Comparison of ENCODE assay signal across 20 mouse cellular contexts in genomic region chr1:80167706-80168105, GRCm38 (mm10). TPM values are rescaled to one million over a fixed set of nuclear protein-coding genes. Genes with fewer than 3 reads are reported as not detected.
"Had no signal": no experiment of that assay in that cellular context is flagged by ENCODE, and none has a peak within 500 bp of the region (broad histone marks: within the 10 kb centered on the region; RNA-seq: fewer than 3 reads in every experiment).

No protein-coding gene starts in this region.

- H3K27me3 ChIP-seq: midbrain, embryonic 12.5 days; midbrain, embryonic 15.5 days; neural tube, embryonic 12.5 days; neural tube, embryonic 15.5 days; stomach, embryonic 15.5 days had no signal

- H3K4me3 ChIP-seq: left cerebral cortex, adult 2 months; midbrain, embryonic 12.5 days; midbrain, embryonic 15.5 days; neural tube, embryonic 12.5 days; neural tube, embryonic 15.5 days; stomach, embryonic 15.5 days had no signal

- H3K27ac ChIP-seq: kidney, postnatal 0 days; left cerebral cortex, adult 2 months; liver, embryonic 14.5 days; macrophage; midbrain, embryonic 12.5 days; midbrain, embryonic 15.5 days; neural tube, embryonic 12.5 days; neural tube, embryonic 15.5 days; stomach, embryonic 15.5 days had no signal

- H3K9me3 ChIP-seq: midbrain, embryonic 12.5 days; midbrain, embryonic 15.5 days; neural tube, embryonic 12.5 days; neural tube, embryonic 15.5 days; stomach, embryonic 15.5 days had no signal

- DNase-seq: kidney, adult 2 months; kidney, postnatal 25 days; layer of hippocampus, postnatal 36 days; liver, postnatal 0 days; lung, embryonic 14.5 days; right cerebral cortex, adult 18-20 months; right cerebral cortex, postnatal 14 days; right cerebral cortex, postnatal 4 days; thymus, postnatal 25 days had no signal

- H3K36me3 ChIP-seq: midbrain, embryonic 12.5 days; midbrain, embryonic 15.5 days; neural tube, embryonic 12.5 days; neural tube, embryonic 15.5 days; stomach, embryonic 15.5 days had no signal

- H3K4me1 ChIP-seq: midbrain, embryonic 12.5 days; midbrain, embryonic 15.5 days; neural tube, embryonic 12.5 days; neural tube, embryonic 15.5 days; stomach, embryonic 15.5 days had no signal

- ATAC-seq: liver, postnatal 0 days; lung, postnatal 0 days; midbrain, embryonic 15.5 days had no signal

RNA-seq across cellular contexts. Expression of gene Fam124b, which starts 50.6 kb away (rescaled TPM):
- polyA plus RNA-seq: liver, embryonic 11.5 days; liver, embryonic 14.5 days; liver, postnatal 0 days; macrophage had no signal
